Mouse (Mus musculus) olfactory bulb, adult 2 months (tissue): ENCODE data around the gene Dgkb.

Experiments used
- CTCF ChIP-seq: fragments of 200-500 bp; IDR thresholded peaks from 2 replicates; pipeline ENCODE4 v1.5.1; 2012; ENCODE audit warnings: low read depth, mild to moderate bottlenecking, low read length, moderate library complexity; ENCODE audit not compliant: insufficient read depth
- POLR2A ChIP-seq: fragments of 200-500 bp; IDR thresholded peaks from 2 replicates; pipeline ENCODE4 v1.6.1; 2012; ENCODE audit warnings: mild to moderate bottlenecking, low read depth, low read length, moderate library complexity; ENCODE audit not compliant: insufficient read depth

GRCm38 (mm10) chr12:38608104-38608503 lies 790.6 kb downstream of the Dgkb start:
- TF ChIP-seq POLR2A (no peak), CTCF (no peak)
